ENCODE assay signal across 16 mouse cellular contexts in the genomic region with DNA sequence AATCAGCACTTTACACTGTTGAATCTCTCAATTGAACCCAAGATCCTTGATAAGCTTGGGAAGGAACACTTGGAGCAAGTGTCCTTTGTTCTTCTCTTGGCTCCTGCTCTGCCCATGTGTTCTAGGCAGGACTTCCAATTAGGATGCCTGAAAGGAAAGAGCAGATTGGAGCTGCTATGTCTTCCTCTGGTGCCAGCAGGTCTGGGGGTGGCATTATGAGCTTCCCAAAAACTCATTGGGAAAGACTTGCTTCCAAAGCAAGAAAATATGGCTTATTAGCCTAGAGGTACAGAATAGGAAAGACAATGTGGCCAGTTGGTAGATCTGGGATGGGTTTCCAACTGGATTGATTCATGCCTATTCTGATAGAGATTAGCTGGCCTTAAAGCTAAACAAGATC.
"Had no signal": no experiment of that assay in that cellular context is flagged by ENCODE, and none has a peak within 500 bp of the region (broad histone marks: within the 10 kb centered on the region; RNA-seq: fewer than 3 reads in every experiment).

No protein-coding gene starts in this region.

- H3K27ac ChIP-seq: kidney, embryonic 15.5 days; left cerebral cortex, adult 2 months; limb, embryonic 10.5 days; liver, embryonic 15.5 days; midbrain, embryonic 13.5 days; stomach, postnatal 0 days had no signal

- H3K4me3 ChIP-seq: kidney, embryonic 15.5 days; left cerebral cortex, adult 2 months; limb, embryonic 10.5 days; liver, embryonic 15.5 days; midbrain, embryonic 13.5 days had no signal

- DNase-seq: kidney, adult 2 months; kidney, postnatal 14 days; lung, adult 2 months; lung, postnatal 36 days; right cerebral cortex, adult 18-20 months; right cerebral cortex, postnatal 25 days; thymus, adult 18-20 months; thymus, postnatal 36 days had no signal

- ATAC-seq: intestine, embryonic 16.5 days; lung, postnatal 0 days; midbrain, embryonic 13.5 days had no signal
